ENCODE assay signal across 17 mouse cellular contexts in genomic region chr12:54644947-54645346, GRCm38 (mm10). TPM values are rescaled to one million over a fixed set of nuclear protein-coding genes. Genes with fewer than 3 reads are reported as not detected.
A peak's percentile ranks its signal among the peaks of the same experiment; 100 is the strongest.
DNase-seq lines count a peak whose midpoint lies in the region; ATAC-seq and TF ChIP-seq lines count a peak whose summit lies in the region.
"Had no signal": no experiment of that assay in that cellular context is flagged by ENCODE, and none has a peak within 500 bp of the region (broad histone marks: within the 10 kb centered on the region; RNA-seq: fewer than 3 reads in every experiment).

No protein-coding gene starts in this region.

- no peak for TF ChIP-seq POLR2A in MEL (IDR thresholded peaks at IDR 0.05; ENCODE audit: control insufficient read depth in 1 of 2, insufficient read depth in 1 of 2, low read depth in 1 of 2, low read length in 2 of 2, poor library complexity in 1 of 2)

- ATAC-seq in hindbrain, postnatal 0 days: no peak
- ATAC-seq in hindbrain, embryonic 11.5 days (ENCODE audit: low FRiP score): no peak
- no peak for ATAC-seq in midbrain, postnatal 0 days (ENCODE audit: low FRiP score)

- peak; percentile 2; the same call in 1 of the 2 replicates for TF ChIP-seq RAD21 in MEL (IDR thresholded peaks at IDR 0.05; ENCODE audit: low read depth, low read length)

- no peak for DNase-seq in hindbrain, postnatal 0 days (ENCODE audit: low spot score)
- DNase-seq in hindbrain, embryonic 11.5 days (ENCODE audit: low spot score): no peak
- no peak for DNase-seq in midbrain, postnatal 0 days (ENCODE audit: low spot score)
- no peak for DNase-seq in midbrain, embryonic 10.5 days (ENCODE audit: low spot score)
- peak; percentile 62 for DNase-seq in MEL (ENCODE audit: low read depth, low spot score)
- DNase-seq in naive thymus-derived CD4-positive, alpha-beta T cell, adult 2 months (ENCODE audit: low read depth): peak; percentile 25
- DNase-seq in gastrocnemius, postnatal 14 days: no peak
- DNase-seq in right cerebral cortex, postnatal 25 days: no peak
- DNase-seq: adrenal gland, postnatal 36 days; cerebellum, postnatal 10 days; heart, postnatal 10 days; liver, embryonic 13.5 days had no signal

- H3K79me2 ChIP-seq in MEL (ENCODE audit: control insufficient read depth, insufficient read depth, low read length, poor library complexity): no peaks in the 10 kb centered on the region

- peak; percentile 28 for TF ChIP-seq CTCF in hindbrain, postnatal 0 days (IDR thresholded peaks at IDR 0.05; ENCODE audit: low read depth)
- peak; percentile 35 for TF ChIP-seq CTCF in midbrain, postnatal 0 days (IDR thresholded peaks at IDR 0.05)
- TF ChIP-seq CTCF in MEL (IDR thresholded peaks at IDR 0.05 in 2 of 3, conservative IDR thresholded peaks at IDR 0.05 in 1 of 3; ENCODE audit: control insufficient read depth in 1 of 3, insufficient read depth in 1 of 3, low read depth in 2 of 3, low read length in 3 of 3, poor library complexity in 1 of 3, severe bottlenecking in 1 of 3): peak; percentile 52 to 64 (median 57)

- 74% methylated on average over 2 of the region's 2 CpGs for WGBS in hindbrain, postnatal 0 days
- 75% methylated on average over 2 of the region's 2 CpGs for WGBS in hindbrain, embryonic 11.5 days
- 76% methylated on average over 2 of the region's 2 CpGs for WGBS in midbrain, postnatal 0 days
- 82% methylated on average over 2 of the region's 2 CpGs for WGBS in midbrain, embryonic 10.5 days

- H3K36me3 ChIP-seq in hindbrain, postnatal 0 days (ENCODE audit: insufficient read depth, low read length): no peaks in the 10 kb centered on the region
- 0 out of 2 replicates have a peak, but pooled peaks cover 2% of the 10 kb centered on the region for H3K36me3 ChIP-seq in hindbrain, embryonic 11.5 days (ENCODE audit: control insufficient read depth, insufficient read depth, low read length)
- no peaks in the 10 kb centered on the region for H3K36me3 ChIP-seq in midbrain, postnatal 0 days (ENCODE audit: insufficient read depth, low read length)
- peaks cover 41% of the 10 kb centered on the region for H3K36me3 ChIP-seq in midbrain, embryonic 10.5 days
- peaks cover 9 to 22% of the 10 kb centered on the region in 2 experiments for H3K36me3 ChIP-seq in MEL (ENCODE audit: control insufficient read depth in 1 of 2, insufficient read depth in 2 of 2, low read length in 2 of 2)

- H3K9ac ChIP-seq in hindbrain, postnatal 0 days (replicated peaks; ENCODE audit: low read length): no peak overlapping the region
- no peak overlapping the region for H3K9ac ChIP-seq in hindbrain, embryonic 11.5 days (ENCODE audit: low read depth, low read length)
- H3K9ac ChIP-seq in midbrain, postnatal 0 days (replicated peaks; ENCODE audit: low read length, poor library complexity, severe bottlenecking): no peak overlapping the region
- no peak overlapping the region for H3K9ac ChIP-seq in MEL (ENCODE audit: control insufficient read depth, low read depth, low read length, poor library complexity, severe bottlenecking)
- H3K9ac ChIP-seq: hindbrain, embryonic 15.5 days; kidney, embryonic 15.5 days; liver, embryonic 13.5 days; neural tube, embryonic 15.5 days had no signal

- intact Hi-C loops in gastrocnemius, postnatal 14 days (cut with DNase I; ENCODE audit: low total_unique reads): no loop called here

- TF ChIP-seq EP300 in MEL (IDR thresholded peaks at IDR 0.05; ENCODE audit: low read depth in 1 of 2, low read length in 2 of 2): no peak

- no peaks in the 10 kb centered on the region for H3K4me1 ChIP-seq in hindbrain, postnatal 0 days (ENCODE audit: insufficient read depth, low read length)
- no peaks in the 10 kb centered on the region for H3K4me1 ChIP-seq in hindbrain, embryonic 11.5 days (replicated peaks; ENCODE audit: control insufficient read depth, insufficient read depth, low read length)
- H3K4me1 ChIP-seq in midbrain, postnatal 0 days (ENCODE audit: insufficient read depth, low read length): no peaks in the 10 kb centered on the region
- no peaks in the 10 kb centered on the region for H3K4me1 ChIP-seq in midbrain, embryonic 10.5 days
- peaks cover 6 to 14% of the 10 kb centered on the region in 2 experiments; a peak in 3 of 4 replicates for H3K4me1 ChIP-seq in MEL (ENCODE audit: control insufficient read depth in 1 of 2, insufficient read depth in 2 of 2, low read length in 2 of 2)
- H3K4me1 ChIP-seq: hindbrain, embryonic 15.5 days; neural tube, embryonic 15.5 days had no signal

- H3K9me3 ChIP-seq in hindbrain, postnatal 0 days (ENCODE audit: low read length): no peaks in the 10 kb centered on the region
- no peaks in the 10 kb centered on the region for H3K9me3 ChIP-seq in hindbrain, embryonic 11.5 days (ENCODE audit: control insufficient read depth, low read length)
- no peaks in the 10 kb centered on the region for H3K9me3 ChIP-seq in midbrain, postnatal 0 days (ENCODE audit: low read length)
- no peaks in the 10 kb centered on the region for H3K9me3 ChIP-seq in midbrain, embryonic 10.5 days (replicated peaks)
- H3K9me3 ChIP-seq in MEL (replicated peaks; ENCODE audit: insufficient read depth, low read length): no peaks in the 10 kb centered on the region
- H3K9me3 ChIP-seq: hindbrain, embryonic 15.5 days; kidney, embryonic 15.5 days; liver, embryonic 13.5 days; neural tube, embryonic 15.5 days had no signal

- H3K27me3 ChIP-seq in hindbrain, postnatal 0 days (ENCODE audit: insufficient read depth, low read length): no peaks in the 10 kb centered on the region
- no peaks in the 10 kb centered on the region for H3K27me3 ChIP-seq in hindbrain, embryonic 11.5 days (ENCODE audit: control insufficient read depth, insufficient read depth, low read length)
- H3K27me3 ChIP-seq in midbrain, postnatal 0 days (ENCODE audit: insufficient read depth, low read length): no peaks in the 10 kb centered on the region
- no peaks in the 10 kb centered on the region for H3K27me3 ChIP-seq in midbrain, embryonic 10.5 days (ENCODE audit: low read depth, poor library complexity, severe bottlenecking)
- H3K27me3 ChIP-seq in MEL (ENCODE audit: control insufficient read depth in 1 of 2, insufficient read depth in 2 of 2, low read length in 2 of 2): no peaks in the 10 kb centered on the region
- H3K27me3 ChIP-seq: CH12.LX; hindbrain, embryonic 15.5 days; kidney, embryonic 15.5 days; liver, embryonic 13.5 days; neural tube, embryonic 15.5 days had no signal

- H3K4me3 ChIP-seq in hindbrain, postnatal 0 days (ENCODE audit: low read length): no peak overlapping the region
- no peak overlapping the region for H3K4me3 ChIP-seq in hindbrain, embryonic 11.5 days (ENCODE audit: low read depth, low read length)
- no peak overlapping the region for H3K4me3 ChIP-seq in midbrain, postnatal 0 days (ENCODE audit: low read depth, low read length)
- H3K4me3 ChIP-seq in midbrain, embryonic 10.5 days: no peak overlapping the region
- H3K4me3 ChIP-seq in MEL (ENCODE audit: control insufficient read depth in 1 of 2, insufficient read depth in 1 of 2, low read depth in 2 of 2, low read length in 2 of 2): no peak overlapping the region
- H3K4me3 ChIP-seq: erythroblast, embryonic 14.5 days; hindbrain, embryonic 15.5 days; kidney, embryonic 15.5 days; liver, embryonic 13.5 days; neural tube, embryonic 15.5 days had no signal

- no peak overlapping the region for H3K27ac ChIP-seq in hindbrain, postnatal 0 days
- no peak overlapping the region for H3K27ac ChIP-seq in hindbrain, embryonic 11.5 days (ENCODE audit: low read depth, low read length)
- H3K27ac ChIP-seq in midbrain, postnatal 0 days (ENCODE audit: low read depth, low read length): no peak overlapping the region
- no peak overlapping the region for H3K27ac ChIP-seq in midbrain, embryonic 10.5 days (replicated peaks)
- H3K27ac ChIP-seq in MEL (ENCODE audit: control insufficient read depth, low read depth, low read length): no peak overlapping the region
- H3K27ac ChIP-seq: hindbrain, embryonic 15.5 days; kidney, embryonic 15.5 days; liver, embryonic 13.5 days; neural tube, embryonic 15.5 days had no signal

- no peak overlapping the region for H3K4me2 ChIP-seq in hindbrain, postnatal 0 days (ENCODE audit: low read depth, low read length)
- H3K4me2 ChIP-seq in hindbrain, embryonic 11.5 days (replicated peaks; ENCODE audit: low read depth, low read length): no peak overlapping the region
- H3K4me2 ChIP-seq in midbrain, postnatal 0 days (ENCODE audit: low read depth, low read length, poor library complexity, severe bottlenecking): no peak overlapping the region
- H3K4me2 ChIP-seq: hindbrain, embryonic 15.5 days; kidney, embryonic 15.5 days; liver, embryonic 13.5 days; neural tube, embryonic 15.5 days had no signal

TF ChIP-seq in MEL, 35 proteins besides CTCF, POLR2A, EP300 and RAD21:
- TF ChIP-seq TCF12 (IDR thresholded peaks at IDR 0.05; ENCODE audit: low read depth, low read length): no peak
- peak; percentile 21; the same call in 1 of the 2 replicates for TF ChIP-seq SMC3 (IDR thresholded peaks at IDR 0.05; ENCODE audit: low read depth, low read length)

RNA-seq across cellular contexts. Expression of gene Sptssa, which starts 11.4 kb away (rescaled TPM):
- total RNA-seq in hindbrain, postnatal 0 days (2014; rRNA removed): 51.9 and 66.0 TPM in 2 replicates
- polyA plus RNA-seq in hindbrain, postnatal 0 days (2015; fragmentation: Nextera tagmentation; extraction: Ambion mirVana): 222 and 227 TPM in 2 replicates
- 206 and 210 TPM in 2 replicates for polyA plus RNA-seq in hindbrain, embryonic 11.5 days (2014; fragmentation: Nextera tagmentation; extraction: Ambion mirVana)
- total RNA-seq in midbrain, postnatal 0 days (2014; rRNA removed): 63.0 and 79.1 TPM in 2 replicates
- 200 and 206 TPM in 2 replicates for polyA plus RNA-seq in midbrain, postnatal 0 days (2015; fragmentation: Nextera tagmentation; extraction: Ambion mirVana)
- 175 and 179 TPM in 2 replicates for polyA plus RNA-seq in midbrain, embryonic 10.5 days (2016; fragmentation: Nextera tagmentation; extraction: Ambion mirVana)
- total RNA-seq in MEL (2012; rRNA removed): 58.1 and 88.4 TPM in 2 replicates
- polyA plus RNA-seq in MEL (2012; ENCODE audit: insufficient read depth in 1 of 2, insufficient read length in 2 of 2, low read depth in 1 of 2, low replicate concordance in 2 of 2, missing spikeins in 1 of 2): 100 to 1,000 TPM in 1 of 2 experiments, not detected in 1; 166 TPM
- 10 to 100 TPM; 19.1 to 22.9 TPM for total RNA-seq in gastrocnemius, postnatal 14 days (2021)

RNA-seq across cellular contexts. Expression of gene Eapp, which starts 50.8 kb away (rescaled TPM):
- total RNA-seq in hindbrain, postnatal 0 days (2014; rRNA removed): 18.0 and 19.0 TPM in 2 replicates
- polyA plus RNA-seq in hindbrain, postnatal 0 days (2015; fragmentation: Nextera tagmentation; extraction: Ambion mirVana): 95.3 and 96.2 TPM in 2 replicates
- 84.7 and 90.5 TPM in 2 replicates for polyA plus RNA-seq in hindbrain, embryonic 11.5 days (2014; fragmentation: Nextera tagmentation; extraction: Ambion mirVana)
- 24.3 and 32.9 TPM in 2 replicates for total RNA-seq in midbrain, postnatal 0 days (2014; rRNA removed)
- 89.8 and 104 TPM in 2 replicates for polyA plus RNA-seq in midbrain, postnatal 0 days (2015; fragmentation: Nextera tagmentation; extraction: Ambion mirVana)
- polyA plus RNA-seq in midbrain, embryonic 10.5 days (2016; fragmentation: Nextera tagmentation; extraction: Ambion mirVana): 71.0 and 73.0 TPM in 2 replicates
- 45.6 and 50.4 TPM in 2 replicates for total RNA-seq in MEL (2012; rRNA removed)
- 10 to 100 TPM in 1 of 2 experiments, not detected in 1; 50.7 TPM for polyA plus RNA-seq in MEL (2012; ENCODE audit: insufficient read depth in 1 of 2, insufficient read length in 2 of 2, low read depth in 1 of 2, low replicate concordance in 2 of 2, missing spikeins in 1 of 2)
- 10 to 100 TPM; 17.5 to 19.6 TPM for total RNA-seq in gastrocnemius, postnatal 14 days (2021)

Comparison
In these comparisons a context has a peak if more than half of its experiments do, and no peak if none do; other contexts are left out.
1. DNase-seq: peak in MEL (single experiment) and naive thymus-derived CD4-positive, alpha-beta T cell, adult 2 months (single experiment); none in hindbrain, postnatal 0 days (single experiment), hindbrain, embryonic 11.5 days (single experiment), midbrain, postnatal 0 days (single experiment), midbrain, embryonic 10.5 days (single experiment), gastrocnemius, postnatal 14 days (single experiment) and right cerebral cortex, postnatal 25 days (single experiment).
2. Peak in every context shown above with its lines, with median percentiles within 50 percentile points of each other: CTCF ChIP-seq.